Mouse (Mus musculus) liver, adult 2 months (tissue): ENCODE data around the gene Cuedc1. TPM values are rescaled to one million over a fixed set of nuclear protein-coding genes. Genes with fewer than 3 reads are reported as not detected.

ENCODE experiments used
- DNase-seq: peaks from one replicate; pipeline ENCODE4 v3.0.0-alpha.2; 2011; ENCODE audit warnings: low read depth, low spot score; ENCODE audit errors: extremely low read depth
- H3K27ac ChIP-seq: fragments of 200-500 bp; replicated peaks from 2 replicates; pipeline ENCODE4 v1.5.1; 2012; ENCODE audit warnings: low read depth, mild to moderate bottlenecking, control low read depth, inconsistent platforms, low read length; ENCODE audit not compliant: insufficient read depth
- H3K27me3 ChIP-seq: fragments of 200-500 bp; 2 replicates; pipeline ENCODE4 v1.6.1; 2012; ENCODE audit warnings: mild to moderate bottlenecking, moderate library complexity, low read length, inconsistent platforms; ENCODE audit not compliant: control insufficient read depth, insufficient read depth
- H3K36me3 ChIP-seq: fragments of 200-500 bp; 2 replicates; pipeline ENCODE4 v1.6.1; 2012; ENCODE audit warnings: low read length, inconsistent platforms; ENCODE audit not compliant: control insufficient read depth, insufficient read depth
- H3K4me1 ChIP-seq: fragments of 200-500 bp; 2 replicates; pipeline ENCODE4 v1.6.1; 2011; ENCODE audit warnings: low read length; ENCODE audit not compliant: control insufficient read depth, insufficient read depth
- H3K4me3 ChIP-seq: fragments of 200-500 bp; 2 replicates; pipeline ENCODE4 v1.5.1; 2011; ENCODE audit warnings: low read depth, mild to moderate bottlenecking, control low read depth, low read length, moderate library complexity; ENCODE audit not compliant: insufficient read depth
- H3K79me2 ChIP-seq: fragments of 200-500 bp; 2 replicates; pipeline ENCODE4 v1.6.1; 2012; ENCODE audit warnings: inconsistent platforms, mild to moderate bottlenecking, low read length, moderate library complexity; ENCODE audit not compliant: control insufficient read depth, insufficient read depth
- H3K9ac ChIP-seq: fragments of 200-500 bp; 2 replicates; pipeline ENCODE4 v1.6.1; 2012; ENCODE audit warnings: low read depth, mild to moderate bottlenecking, control low read depth, inconsistent platforms, low read length
- CTCF ChIP-seq: fragments of 200-500 bp; IDR thresholded peaks from 2 replicates; pipeline ENCODE4 v1.5.1; 2011; ENCODE audit warnings: low read depth, low read length, control low read depth
- POLR2A ChIP-seq: fragments of 200-500 bp; IDR thresholded peaks from 2 replicates; pipeline ENCODE4 v1.6.1; 2011; ENCODE audit warnings: low read length, control low read depth; ENCODE audit not compliant: insufficient read depth; ENCODE audit errors: extremely low read depth
- WGBS: fragments of 180-500 bp; shearing (Covaris S2); methylation state at CpG from one replicate; pipeline ENCODE4 v1.1.7; 2018; 5-methylcytosine and 5-hydroxymethylcytosine counted together
- polyA plus RNA-seq: library from polyadenylated mRNA; depleted of rRNA; stranded (reverse); fragments of >200 nt; gene quantifications from 2 replicates; pipeline ENCODE4 v1.2.3, GENCODE M21; 2012
- total RNA-seq: library from RNA; depleted of rRNA; stranded (reverse); fragments of >200 nt; gene quantifications from 2 replicates; pipeline ENCODE4 v1.2.3, GENCODE M21; 2014

Cuedc1 gene
- total and polyA plus RNA-seq, 2 experiments, result 1.5 to 1.7 TPM

DNA sequence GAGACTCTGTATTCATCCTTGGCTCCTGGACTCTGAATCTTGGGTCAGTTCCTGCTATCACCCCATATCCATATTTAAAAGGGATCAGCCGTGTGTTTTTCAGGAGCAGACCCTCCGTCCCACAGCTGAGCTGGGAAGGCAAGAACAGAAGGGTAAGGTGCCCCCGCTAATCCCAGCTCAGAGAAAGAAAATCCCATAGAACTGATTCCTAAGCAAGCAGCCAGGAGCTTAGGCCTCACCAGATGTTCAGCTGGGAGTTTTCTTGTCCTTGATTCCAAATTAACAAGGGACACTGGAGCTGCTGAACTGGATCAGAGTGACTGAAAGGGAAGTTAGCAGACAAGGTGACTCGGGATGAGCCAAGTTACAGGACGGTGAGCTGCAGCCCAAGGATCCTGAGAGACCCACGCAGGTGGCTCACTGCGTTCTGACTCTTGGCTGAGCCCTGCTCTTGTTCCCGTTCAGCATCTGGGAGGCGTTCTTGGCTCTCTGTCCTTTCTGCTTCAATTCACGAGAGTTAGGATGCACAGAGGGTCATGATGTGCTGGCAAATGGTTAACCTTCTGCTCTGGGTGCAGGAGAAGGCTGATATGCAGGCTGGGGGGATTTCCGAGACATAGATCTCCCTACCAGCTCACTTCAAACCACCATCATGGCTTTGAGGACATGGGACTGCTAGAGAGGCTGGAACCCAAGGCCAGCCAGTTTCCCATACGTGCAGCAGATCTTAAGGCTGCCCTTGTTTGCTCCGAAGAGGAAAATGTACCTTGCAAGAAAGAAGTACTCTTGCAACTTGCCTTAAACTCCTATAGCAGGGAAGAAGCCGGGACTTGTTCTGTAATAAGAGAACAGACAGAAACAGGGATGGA lies 88.5 kb downstream of the Cuedc1 start:
- no peak overlapping the region for H3K27ac ChIP-seq
- TF ChIP-seq POLR2A (no peak), CTCF (no peak)
- no peaks in the 10 kb centered on the region for H3K36me3 ChIP-seq
- H3K4me3 ChIP-seq, result no peak overlapping the region
- no peaks in the 10 kb centered on the region for H3K79me2 ChIP-seq
- no peaks in the 10 kb centered on the region for H3K4me1 ChIP-seq
- H3K9ac ChIP-seq, result no peak overlapping the region
- no peaks in the 10 kb centered on the region for H3K27me3 ChIP-seq
- DNase-seq, result no peak
- 88% methylated on average over 14 of the region's 14 CpGs for WGBS

GRCm38 (mm10) chr11:88186947-88187243 lies 89.0 kb downstream of the Cuedc1 start:
- Histone ChIP-seq H3K27me3 (no peaks in the 10 kb centered on the region), H3K27ac (no peak overlapping the region), H3K36me3 (no peaks in the 10 kb centered on the region), H3K79me2 (no peaks in the 10 kb centered on the region), H3K4me1 (no peaks in the 10 kb centered on the region), H3K9ac (no peak overlapping the region), H3K4me3 (no peak overlapping the region)
- WGBS, result 56% methylated on average over 2 of the region's 2 CpGs
- TF ChIP-seq CTCF (no peak), POLR2A (no peak)
- DNase-seq, result no peak

DNA sequence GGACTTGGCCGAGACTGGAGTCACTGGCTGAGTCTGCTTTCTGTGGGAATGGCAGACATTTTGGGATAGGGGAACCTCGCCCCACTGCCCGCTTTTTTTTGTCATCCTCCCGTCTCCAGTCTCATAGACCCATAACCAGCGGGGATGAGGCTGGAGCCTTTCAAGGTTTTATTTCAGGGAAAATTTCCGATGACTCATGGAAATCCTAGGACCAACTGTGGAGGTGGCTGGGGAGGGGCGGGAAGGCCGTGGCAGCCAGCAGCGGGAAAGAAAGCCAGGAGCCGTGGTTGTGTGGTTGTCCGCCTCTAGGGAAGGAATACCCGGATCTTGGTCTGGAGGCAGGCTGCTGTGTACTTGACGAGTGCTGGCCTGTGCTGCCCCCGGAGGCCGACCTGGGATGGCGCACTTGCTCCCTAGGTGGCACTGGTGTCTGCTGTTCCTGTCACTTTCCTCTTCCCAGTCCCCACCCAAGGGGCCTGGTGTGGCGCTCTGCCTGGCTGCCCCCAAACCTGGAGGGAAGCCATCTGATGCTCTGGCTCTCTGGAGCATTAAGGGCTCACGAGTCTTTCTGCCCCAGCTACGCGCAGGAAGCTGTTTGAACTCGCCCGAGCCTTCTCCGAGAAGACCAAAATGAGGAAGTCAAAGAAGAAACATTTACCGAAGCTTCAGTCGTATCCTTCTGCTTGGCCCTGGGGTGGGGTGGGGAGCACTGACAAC lies 89.7 kb downstream of the Cuedc1 start:
- no peaks in the 10 kb centered on the region for H3K27me3 ChIP-seq
- no peaks in the 10 kb centered on the region for H3K4me1 ChIP-seq
- TF ChIP-seq POLR2A (0 out of 2 replicates have a peak, but pooled peaks have one; percentile 6), CTCF (peak; percentile 93)
- DNase-seq, result peak; percentile 58
- H3K36me3 ChIP-seq, result no peaks in the 10 kb centered on the region
- H3K27ac ChIP-seq, result peak overlapping the region; percentile 47
- peak overlapping the region; percentile 38 for H3K4me3 ChIP-seq
- H3K9ac ChIP-seq, result peak overlapping the region; percentile 43
- WGBS, result 26% methylated on average over 25 of the region's 25 CpGs
- H3K79me2 ChIP-seq, result no peaks in the 10 kb centered on the region

DNA sequence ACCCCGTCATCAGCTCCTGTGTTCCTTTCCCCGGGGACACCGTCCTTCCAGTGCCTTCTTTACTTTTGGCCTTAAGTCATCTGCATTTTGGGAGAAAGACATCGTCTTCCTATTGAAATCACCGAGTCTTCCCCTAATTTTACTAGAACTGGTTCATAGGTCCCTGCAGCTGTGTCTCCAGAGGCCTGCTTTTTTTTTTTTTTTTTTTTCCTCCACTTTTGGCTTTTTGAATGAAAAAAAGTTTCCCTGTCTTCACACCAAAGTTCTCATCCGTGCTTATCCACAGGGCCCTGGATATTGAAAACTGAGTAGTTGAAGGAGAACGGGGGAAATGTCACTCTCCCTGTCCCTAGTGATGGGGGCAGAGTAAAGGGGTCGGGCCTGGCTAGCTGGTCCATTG lies 90.4 kb downstream of the Cuedc1 start:
- Histone ChIP-seq H3K4me3 (peak overlapping the region; percentile 38; the same call in 1 of the 2 replicates), H3K27ac (peak overlapping the region; percentile 47), H3K27me3 (no peaks in the 10 kb centered on the region), H3K36me3 (no peaks in the 10 kb centered on the region), H3K4me1 (no peaks in the 10 kb centered on the region), H3K79me2 (no peaks in the 10 kb centered on the region), H3K9ac (peak overlapping the region; percentile 38; the same call in 1 of the 2 replicates)
- TF ChIP-seq POLR2A (no peak), CTCF (no peak)
- DNase-seq, result no peak
- WGBS, result 64% methylated on average over 8 of the region's 8 CpGs

DNA sequence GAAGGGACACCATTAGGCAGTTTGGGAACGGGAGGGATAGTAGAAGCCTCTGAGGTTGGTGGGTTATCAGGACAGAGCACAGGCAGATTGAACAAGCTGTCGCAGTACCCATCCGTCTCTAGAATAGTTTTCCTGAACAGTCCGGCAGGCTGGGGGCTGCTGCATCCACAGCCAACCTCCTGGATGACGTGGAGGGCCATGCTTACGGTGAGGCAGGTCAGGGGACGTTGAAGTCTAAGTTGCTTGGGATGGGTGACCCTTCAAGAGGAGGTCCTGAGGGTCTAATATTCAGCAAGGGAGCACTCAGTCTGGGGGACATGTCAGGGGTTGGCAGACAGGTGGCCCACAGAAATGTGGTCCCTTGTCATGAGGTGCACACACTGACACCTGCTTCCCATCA lies 90.8 kb downstream of the Cuedc1 start:
- WGBS, result 95% methylated on average over 7 of the region's 7 CpGs
- H3K4me3 ChIP-seq, result no peak overlapping the region
- TF ChIP-seq CTCF, result no peak
- TF ChIP-seq POLR2A, result no peak
- no peaks in the 10 kb centered on the region for H3K79me2 ChIP-seq
- H3K27me3 ChIP-seq, result 0 out of 2 replicates have a peak, but pooled peaks cover 4% of the 10 kb centered on the region
- DNase-seq, result no peak
- no peak overlapping the region for H3K9ac ChIP-seq
- H3K36me3 ChIP-seq, result no peaks in the 10 kb centered on the region
- no peaks in the 10 kb centered on the region for H3K4me1 ChIP-seq
- no peak overlapping the region for H3K27ac ChIP-seq

DNA sequence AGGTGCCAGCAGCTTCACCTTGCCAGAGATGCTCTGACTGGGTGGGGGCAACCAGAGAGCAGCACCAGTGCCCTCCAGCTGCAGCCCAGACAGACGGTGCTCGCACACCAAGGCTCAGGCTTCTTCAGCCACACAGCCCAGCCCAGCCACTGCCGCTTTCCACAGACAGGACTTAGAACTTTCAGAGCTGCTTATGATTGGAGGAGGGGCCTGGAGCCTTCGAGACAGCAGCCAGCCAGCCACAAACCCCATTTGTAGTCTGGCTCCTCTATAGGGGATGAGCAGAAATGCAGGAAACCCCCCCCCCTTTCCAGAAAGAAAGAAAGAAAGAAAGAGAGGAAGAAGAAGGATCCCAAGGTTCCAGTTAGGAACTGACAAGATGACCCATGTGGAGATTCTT lies 94.7 kb downstream of the Cuedc1 start:
- Histone ChIP-seq H3K4me3 (no peak overlapping the region), H3K9ac (no peak overlapping the region), H3K27me3 (0 out of 2 replicates have a peak, but pooled peaks cover 5% of the 10 kb centered on the region), H3K4me1 (no peaks in the 10 kb centered on the region; the same call in 1 of the 2 replicates), H3K27ac (no peak overlapping the region), H3K36me3 (no peaks in the 10 kb centered on the region), H3K79me2 (no peaks in the 10 kb centered on the region)
- DNase-seq, result no peak
- WGBS, result 46% methylated on average over 4 of the region's 4 CpGs
- TF ChIP-seq POLR2A (no peak), CTCF (no peak)
